Mouse (Mus musculus) monocyte, adult 5-6 weeks (primary cell): ENCODE data around the gene Twist2. TPM values are rescaled to one million over a fixed set of nuclear protein-coding genes. Genes with fewer than 3 reads are reported as not detected.

ENCODE experiments used
- ATAC-seq: fragments of 153-309, 156-312 bp; replicated peaks from 2 replicates; pipeline ENCODE4 v1.8.0; 2017; ENCODE audit warnings: mild to moderate bottlenecking; ENCODE audit not compliant: low TSS enrichment, insufficient number of reproducible peaks, severe bottlenecking, poor library complexity, low FRiP score
- total RNA-seq: library from RNA; stranded (forward); fragments of 200-1000, 200-491, 200-594 nt; gene quantifications from 3 replicates; pipeline ENCODE4 v1.2.3, GENCODE M21; 2017

Twist2 gene
- total RNA-seq = not detected in 3 replicates

GRCm38 (mm10) chr1:91800967-91801843 lies at the start of gene Twist2:
Twist2 (plus strand) TSS chr1:91801461.
- ATAC-seq = no peak

DNA sequence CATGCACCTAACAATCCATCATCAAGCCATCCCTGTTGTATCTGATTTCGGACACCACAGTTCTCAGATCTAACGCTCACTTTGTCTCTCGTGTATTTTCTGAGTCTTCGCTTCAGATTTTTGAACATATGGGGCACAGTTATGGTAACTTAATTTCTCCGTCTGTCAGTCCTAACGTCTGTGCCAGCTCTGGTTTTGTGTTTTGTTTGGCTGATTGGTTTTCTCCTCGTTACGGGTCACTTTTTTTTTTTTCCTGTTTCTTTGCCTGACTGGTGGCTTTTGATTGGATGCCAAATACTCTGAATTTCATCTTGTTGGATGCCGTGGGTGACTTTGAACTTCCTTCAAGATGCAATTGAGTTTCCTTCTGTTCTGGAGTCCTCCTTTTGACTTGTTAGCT lies 48.3 kb upstream of the Twist2 start:
- ATAC-seq = no peak

DNA sequence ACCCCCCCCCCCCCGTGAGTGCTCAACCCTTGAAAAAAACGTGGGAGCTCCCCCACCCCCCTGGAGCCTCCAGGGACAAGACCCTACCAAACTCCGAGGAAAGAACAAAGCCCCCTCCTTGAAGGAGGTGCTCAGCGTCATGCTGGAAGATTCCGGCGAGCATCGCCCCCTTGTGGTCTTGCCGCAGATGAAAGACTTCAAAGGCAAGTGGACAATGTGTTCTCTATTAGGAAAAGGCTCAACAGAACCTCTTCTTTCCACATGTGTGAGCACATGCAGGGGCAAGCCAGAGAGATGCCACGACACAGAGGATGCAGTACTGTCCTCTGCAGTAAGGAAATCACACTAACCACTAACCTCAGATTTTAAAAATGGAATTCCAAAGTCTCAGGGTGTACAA lies 46.2 kb upstream of the Twist2 start:
- no peak for ATAC-seq

DNA sequence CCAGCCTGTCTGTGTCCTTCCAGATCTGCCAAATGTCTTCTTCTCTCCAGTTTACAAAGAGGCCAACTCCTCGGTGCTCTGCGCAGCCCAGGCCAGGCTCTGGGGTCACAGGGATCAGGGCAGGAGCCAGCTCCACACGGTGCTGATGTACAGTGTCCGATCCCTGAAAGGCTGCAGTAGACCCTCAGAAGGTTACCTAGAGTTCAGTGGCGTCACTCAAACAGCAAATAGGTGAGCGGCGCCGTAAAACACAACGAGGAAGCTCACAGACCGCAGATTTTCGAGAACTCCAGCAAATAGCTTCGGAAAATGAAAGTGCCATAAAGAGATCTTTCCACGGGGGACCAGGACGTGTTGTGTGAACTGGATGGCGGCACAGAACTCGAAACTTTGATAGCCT lies 44.0 kb upstream of the Twist2 start:
- ATAC-seq = no peak

DNA sequence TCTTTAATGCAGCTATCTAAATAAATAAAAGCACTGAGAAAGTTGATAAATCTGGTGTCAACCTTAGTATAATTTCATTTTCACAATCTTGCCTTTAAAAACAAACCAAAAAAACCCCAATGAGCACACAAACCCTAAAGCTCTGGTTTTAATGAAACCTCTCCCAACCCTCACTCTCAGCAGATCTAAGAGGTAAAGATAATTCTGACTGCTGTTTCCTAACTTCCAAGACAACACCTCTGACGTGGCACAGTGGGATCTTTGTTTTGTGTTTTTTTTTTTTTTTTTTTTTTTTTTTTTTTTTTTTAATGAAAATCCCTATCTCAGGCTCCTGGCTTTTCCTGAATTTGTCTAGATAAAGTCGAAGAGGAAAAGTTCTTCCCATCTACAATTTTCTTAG lies 43.1 kb upstream of the Twist2 start:
- ATAC-seq = no peak

- ATAC-seq = no peak
These were observed 42.4 kb upstream of the Twist2 start for GRCm38 (mm10) chr1:91758600-91759515.

GRCm38 (mm10) chr1:91760140-91760986 lies 40.9 kb upstream of the Twist2 start:
- ATAC-seq = no peak

- no peak for ATAC-seq
These were observed 38.7 kb upstream of the Twist2 start for GRCm38 (mm10) chr1:91762528-91763091.

- ATAC-seq = no peak
These were observed 31.0 kb upstream of the Twist2 start for GRCm38 (mm10) chr1:91770221-91770624.

GRCm38 (mm10) chr1:91770676-91771075 lies 30.6 kb upstream of the Twist2 start:
- ATAC-seq = no peak

DNA sequence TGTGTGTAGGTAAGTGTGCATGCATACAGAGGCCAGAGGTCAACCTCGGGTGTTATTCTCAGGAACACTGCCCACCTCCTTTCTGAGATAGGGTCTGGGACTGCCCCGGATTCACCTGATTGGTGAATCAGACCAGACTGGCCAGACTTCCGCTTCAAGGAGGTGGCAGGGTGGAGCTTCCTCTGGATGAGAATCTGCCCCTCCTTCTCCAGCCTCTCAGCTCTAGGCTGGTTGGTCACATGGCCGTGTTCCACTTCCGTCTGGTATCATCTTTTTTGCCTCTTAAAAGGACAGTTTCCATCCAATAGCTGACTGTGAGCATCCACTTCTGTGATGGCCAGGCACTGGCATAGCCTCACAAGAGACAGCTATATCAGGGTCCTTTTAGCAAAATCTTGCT lies 24.3 kb upstream of the Twist2 start:
- no peak for ATAC-seq

DNA sequence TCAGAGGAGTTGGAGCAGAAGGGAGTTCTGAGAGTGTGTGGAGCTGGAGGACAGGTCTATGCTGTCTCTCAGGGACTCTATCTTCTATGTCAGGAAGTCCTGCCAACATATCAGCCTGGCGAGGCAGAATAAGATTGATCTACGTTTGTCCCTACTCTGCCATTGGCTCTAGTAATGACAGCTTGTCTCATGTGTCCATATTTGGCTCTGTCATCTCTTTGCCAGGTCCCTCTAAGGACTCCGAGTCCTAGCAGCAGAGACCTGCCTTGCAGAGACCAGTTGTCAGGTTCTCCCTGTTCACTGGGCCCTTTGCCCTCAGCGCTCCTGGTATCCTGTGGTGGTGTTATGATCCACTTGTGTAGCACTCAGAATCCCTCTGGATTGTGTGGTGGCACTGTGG lies 21.4 kb upstream of the Twist2 start:
- ATAC-seq = no peak

DNA sequence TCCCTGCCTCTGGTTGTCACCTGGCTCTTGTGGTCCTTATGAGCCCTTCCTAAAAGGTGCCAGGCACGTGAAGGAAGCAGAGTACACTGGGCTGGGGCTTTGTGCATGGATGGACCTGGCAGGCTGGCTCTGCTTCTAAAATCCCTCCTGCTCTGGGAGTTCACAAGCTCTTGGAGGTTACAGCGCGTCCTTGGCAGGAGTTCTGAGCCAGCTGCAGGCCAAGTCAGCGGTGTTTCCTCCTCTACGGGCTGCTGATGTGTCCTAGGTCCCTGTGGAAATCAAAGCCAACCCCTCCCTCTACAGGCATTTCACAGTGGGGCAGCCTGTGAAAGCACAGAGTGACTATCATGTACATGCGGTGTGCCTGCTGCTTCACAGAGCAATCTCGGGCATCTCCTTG lies 20.1 kb upstream of the Twist2 start:
- no peak for ATAC-seq

DNA sequence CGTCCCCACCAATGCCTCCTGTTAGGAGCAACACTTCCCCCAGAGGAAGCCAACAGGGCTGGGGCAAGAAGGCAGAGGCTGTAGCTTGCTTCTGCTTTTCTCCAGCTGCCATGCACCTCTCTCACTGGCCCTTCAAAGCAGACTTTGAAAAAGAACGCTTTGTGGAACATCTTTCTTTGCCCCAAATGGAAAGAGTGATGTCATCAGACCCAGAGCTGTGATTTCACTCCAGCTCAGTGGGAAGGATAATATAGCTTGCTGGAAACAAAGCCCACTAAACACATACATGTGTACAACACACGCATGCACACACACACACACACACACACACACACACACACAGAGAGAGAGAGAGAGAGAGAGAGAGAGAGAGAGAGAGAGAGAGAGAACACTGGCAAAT lies 17.1 kb upstream of the Twist2 start:
- ATAC-seq = no peak

DNA sequence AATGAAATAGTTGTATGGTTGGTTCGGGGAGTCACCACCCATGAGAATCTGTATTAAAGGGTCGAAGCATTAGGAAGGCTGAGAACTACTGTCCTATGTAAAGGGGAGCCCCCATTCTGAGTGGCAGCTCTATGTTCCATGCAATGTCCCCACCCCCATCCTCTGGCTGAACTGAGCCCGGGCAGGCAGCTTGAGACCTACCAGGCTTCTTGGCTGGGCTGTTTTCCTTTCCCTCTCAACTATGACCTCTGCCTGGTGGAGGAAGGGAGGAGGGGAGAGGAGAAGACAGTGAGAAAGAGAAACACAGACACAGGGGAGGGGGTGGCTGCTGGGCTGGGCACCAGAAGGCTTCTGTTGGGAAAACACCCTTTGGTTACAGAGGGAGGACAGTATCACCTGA lies 1.9 kb upstream of the Twist2 start:
- no peak for ATAC-seq

GRCm38 (mm10) chr1:91800348-91800747 lies 913 bp upstream of the Twist2 start:
- ATAC-seq = no peak

DNA sequence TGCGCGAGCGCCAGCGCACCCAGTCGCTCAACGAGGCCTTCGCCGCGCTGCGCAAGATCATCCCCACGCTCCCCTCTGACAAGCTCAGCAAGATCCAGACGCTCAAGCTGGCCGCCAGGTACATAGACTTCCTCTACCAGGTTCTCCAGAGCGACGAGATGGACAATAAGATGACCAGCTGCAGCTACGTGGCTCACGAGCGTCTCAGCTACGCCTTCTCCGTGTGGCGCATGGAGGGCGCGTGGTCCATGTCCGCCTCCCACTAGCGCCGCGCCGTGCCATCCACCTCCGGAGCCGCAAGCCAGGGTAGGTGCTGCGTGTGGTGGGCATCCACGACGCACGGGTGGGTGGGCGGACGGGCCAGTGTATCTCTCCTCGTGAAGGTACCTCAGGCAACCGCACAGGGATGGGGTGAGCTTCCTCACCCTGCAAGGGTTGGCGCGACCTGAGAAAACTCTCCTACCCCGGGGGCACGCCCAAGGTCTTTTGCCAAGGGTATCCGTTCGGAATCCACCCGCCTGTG lies 644 bp downstream of the Twist2 start:
- no peak for ATAC-seq

DNA sequence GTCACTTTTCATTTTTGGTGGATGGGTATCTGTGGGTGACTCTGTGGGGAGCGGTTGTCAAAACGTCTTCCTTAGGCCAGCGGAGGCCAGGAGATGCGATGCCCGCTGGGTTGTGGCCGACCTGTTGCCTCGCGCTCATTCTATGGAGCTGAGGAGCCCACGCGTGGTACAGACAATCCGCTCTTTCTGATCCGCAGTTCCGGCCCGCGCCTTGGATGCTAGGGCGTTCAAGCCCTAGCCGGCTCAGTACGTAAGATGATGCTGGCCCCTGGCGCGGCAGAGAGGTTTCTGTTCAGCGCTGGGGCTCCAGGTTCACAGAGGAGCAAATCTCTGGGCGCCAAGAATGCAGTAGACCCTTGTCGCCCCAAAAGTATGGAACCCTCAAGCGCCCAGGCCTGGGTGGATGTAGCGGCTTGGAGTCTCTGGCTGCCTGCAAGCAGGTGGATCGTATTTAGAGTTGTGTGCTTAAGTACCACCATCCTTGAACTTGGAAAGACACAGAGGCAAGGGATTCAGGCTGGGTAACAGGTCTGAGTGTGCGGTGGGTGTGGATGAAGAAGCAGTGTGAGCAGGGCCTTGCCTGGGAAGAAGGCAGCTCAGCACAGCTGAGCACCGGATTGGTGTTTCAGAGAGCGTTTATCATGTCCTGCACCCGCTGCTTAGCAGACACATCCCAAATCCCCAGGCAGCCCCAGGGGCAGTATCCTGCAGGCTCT lies 1.3 kb downstream of the Twist2 start:
- ATAC-seq = no peak
